Mouse (Mus musculus) brain, adult 2 months (tissue): Measurements from ENCODE around the gene Slain2.
"Not testable (repeated sequence)": the region's sequence is repeated elsewhere in the genome, so short reads cannot be mapped to it uniquely, and the experiment has no call there.

Experiments used
- DNase-seq: peaks from one replicate; pipeline ENCODE4 v3.0.0; 2011; ENCODE audit warnings: low read depth, low spot score

Slain2 gene

DNA sequence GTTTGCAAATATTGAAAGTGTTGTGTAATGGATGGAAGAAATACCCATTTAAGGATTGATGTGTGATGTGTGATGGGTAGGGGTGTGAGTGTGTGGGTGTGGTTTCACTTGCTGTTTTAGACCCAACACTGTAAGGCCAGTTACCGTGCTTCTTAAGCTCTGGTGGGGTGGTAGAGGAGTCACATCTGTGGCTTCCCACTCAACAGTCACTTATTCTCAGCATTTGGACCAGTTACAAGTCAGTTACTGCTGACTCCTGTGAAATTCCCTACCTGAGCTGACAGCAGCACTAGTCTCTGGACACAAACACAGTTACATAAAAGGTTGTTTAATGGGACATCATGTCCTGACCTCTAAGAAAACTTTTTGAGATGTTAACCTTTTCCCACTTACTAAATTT lies 34.0 kb downstream of the Slain2 start:
- peak; percentile 30 for DNase-seq

DNA sequence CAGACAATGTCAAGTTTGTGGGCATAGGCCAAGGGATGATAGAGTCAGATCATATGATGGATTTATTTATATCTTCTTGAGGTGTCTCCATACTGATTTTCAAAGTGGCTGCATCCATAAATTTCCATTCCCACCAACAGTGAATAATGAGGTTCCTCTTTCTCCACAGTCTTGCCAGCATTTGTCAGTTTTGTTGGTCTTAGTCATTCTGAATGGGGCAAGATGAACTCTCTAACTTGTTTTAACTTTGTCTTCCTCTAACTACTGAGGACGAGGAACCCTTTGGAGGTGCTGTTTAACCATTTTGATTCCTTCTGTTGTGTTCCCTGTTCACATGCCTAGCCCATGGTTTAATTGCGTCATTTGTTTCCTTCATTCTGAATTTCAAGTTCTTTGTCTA lies 36.1 kb downstream of the Slain2 start:
- no peak for DNase-seq

DNA sequence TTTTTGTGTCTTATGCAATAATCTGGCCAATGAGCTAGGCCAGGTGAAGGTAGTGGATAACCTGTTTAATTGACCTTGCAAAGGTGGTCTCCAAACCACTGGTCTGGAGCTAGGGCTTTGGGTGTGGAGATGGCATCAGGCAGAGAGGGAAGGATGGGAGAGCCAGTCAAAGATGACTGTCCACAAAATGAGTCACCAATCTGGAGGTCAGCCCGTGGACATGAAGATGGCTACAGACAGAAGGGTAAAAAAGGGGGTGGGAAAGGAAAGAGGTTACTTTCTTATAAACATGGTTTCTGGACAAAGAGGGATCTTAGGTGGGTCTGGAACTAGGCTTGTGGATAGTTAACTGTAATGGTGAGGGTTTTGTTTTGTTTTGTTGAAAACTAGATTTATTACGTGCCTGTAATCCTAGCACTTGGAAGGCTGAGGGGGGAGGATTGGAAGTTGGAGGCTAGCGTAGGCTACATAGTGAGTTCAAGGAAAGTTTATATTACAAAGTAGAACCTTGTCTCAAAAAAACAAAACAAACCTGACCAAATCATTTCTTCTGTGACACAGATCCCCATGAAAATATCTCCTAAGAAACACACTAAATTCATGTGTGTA lies 40.0 kb downstream of the Slain2 start:
- no peak for DNase-seq

DNA sequence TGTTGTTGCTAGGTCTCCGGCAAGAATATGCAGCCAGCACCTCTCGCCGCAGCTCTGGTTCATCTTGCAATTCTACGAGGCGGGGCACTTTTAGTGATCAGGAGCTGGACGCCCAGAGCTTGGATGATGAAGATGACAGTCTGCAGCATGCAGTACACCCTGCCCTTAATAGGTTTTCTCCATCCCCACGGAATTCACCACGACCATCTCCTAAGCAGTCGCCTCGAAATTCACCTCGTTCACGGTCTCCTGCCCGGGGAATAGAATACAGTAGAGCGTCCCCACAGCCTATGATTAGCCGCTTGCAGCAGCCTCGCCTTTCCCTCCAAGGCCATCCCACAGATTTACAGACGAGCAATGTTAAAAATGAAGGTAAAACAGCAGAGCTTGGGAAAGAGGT lies 43.2 kb downstream of the Slain2 start:
- DNase-seq, result no peak

DNA sequence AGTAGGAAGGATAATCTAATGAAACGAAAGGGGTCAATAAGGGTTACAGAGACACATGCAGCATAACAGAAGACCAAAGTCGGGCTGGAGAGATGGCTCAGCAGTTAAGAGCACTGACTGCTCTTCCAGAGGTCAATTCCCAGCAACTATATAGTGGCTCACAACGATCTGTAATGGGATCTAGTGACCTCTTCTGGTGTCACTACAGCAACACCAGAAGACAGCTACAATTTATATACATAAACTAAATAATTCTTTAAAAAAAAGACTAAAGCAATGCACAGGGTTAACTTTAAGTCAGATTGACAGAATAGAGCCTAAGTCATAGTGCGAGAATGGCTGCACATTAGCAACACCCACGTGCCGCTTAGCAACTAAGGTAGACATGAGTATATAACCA lies 46.0 kb downstream of the Slain2 start:
- DNase-seq, result no peak

DNA sequence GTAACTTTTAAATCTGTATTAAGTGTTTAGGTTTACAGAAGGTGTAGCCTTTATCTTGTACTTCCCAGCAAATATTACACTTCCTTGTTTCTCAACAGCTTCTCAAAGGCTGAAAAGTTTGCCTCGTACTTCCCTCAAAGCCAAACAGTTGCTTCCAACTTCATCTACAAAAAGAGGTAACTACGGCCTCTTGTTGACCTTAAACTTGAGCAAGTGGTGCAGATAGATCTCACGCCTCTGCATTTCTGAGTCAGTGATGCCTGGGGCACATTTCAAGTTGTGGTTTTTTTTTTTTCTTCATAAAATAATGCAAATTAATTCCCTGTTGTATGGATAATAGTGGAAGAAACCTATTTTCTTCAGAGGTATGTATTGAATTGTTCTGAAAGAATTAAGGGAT lies 51.6 kb downstream of the Slain2 start:
- DNase-seq, result peak; percentile 17

DNA sequence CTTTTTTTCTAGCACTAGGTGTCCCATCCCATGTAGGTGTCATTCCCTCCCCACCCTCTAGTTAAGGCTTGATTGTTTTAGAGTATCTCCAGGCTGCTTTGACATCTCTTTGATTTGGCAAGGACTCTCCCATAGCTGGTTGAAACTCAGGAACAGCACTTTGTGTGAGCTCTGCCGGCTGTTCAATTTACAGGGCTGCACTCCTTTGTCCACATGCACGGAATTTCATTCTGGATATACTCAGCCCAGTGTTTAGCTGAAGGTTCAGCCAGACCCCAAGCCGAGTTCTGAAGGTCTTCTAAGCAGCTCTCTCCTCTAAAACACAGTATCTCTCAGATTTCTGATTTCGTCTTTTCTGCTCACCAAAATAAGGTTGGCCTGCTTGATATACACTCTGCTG lies 58.3 kb downstream of the Slain2 start:
- DNase-seq, result no peak

DNA sequence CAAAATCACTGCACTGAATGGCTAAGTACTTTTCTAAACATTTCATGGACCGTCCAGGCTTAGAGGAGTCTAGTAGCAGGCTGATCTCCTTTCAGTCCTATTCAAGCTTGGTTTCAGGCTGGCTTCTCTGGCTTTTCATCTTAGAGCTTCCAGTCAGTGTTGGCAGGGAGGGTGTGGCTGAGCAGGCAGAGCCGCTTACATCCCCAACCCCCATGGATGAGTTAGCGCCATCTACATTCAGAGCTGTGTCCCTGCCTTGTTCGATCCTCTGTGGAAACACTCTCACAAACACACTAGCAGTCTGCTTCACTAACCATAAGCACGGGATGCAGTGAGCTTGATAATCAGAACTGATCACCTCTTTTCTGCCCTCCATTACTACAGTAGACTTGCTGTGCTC lies 58.8 kb downstream of the Slain2 start:
- DNase-seq, result peak; percentile 52

DNA sequence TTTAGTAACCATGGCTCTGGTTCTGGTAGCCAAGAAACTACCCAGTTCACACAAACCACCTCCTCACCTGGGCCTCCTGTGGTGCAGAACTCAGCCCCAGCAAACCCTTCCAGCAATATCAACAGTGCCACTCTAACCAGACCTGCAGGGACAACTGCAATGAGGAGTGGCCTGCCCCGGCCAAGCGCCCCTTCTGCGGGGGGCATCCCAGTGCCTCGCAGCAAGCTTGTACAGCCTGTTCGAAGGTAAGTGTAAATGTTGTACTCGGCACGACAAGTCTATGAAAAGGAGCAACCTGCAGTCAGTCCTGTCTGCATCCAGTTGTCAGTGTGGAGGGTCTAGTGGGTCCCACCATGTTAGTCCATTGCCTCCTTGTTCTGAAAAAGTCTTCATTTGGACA lies 60.5 kb downstream of the Slain2 start, which contains the start of gene Gm10135:
Gm10135 (minus strand) TSS at position 101 of the 400 bp plus-strand sequence.
- DNase-seq, result no peak

DNA sequence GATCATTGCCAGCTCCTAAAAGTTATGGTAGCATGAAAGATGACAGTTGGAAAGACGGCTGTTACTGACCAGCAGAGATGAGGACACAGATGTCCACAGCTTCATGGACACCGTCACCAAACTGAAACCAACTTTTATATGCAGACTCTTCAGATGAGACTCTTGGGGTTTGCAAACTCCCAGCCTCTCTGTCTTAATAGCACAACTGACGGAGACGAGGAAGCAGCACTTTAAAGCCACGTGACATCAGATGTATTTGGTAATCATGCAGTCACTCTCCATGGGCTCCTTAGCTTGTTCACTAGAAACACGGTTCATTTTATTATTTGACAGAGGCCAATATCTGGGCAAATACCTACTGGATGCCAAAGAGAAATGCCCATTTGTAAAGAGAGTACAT lies 61.9 kb downstream of the Slain2 start:
- DNase-seq, result no peak

DNA sequence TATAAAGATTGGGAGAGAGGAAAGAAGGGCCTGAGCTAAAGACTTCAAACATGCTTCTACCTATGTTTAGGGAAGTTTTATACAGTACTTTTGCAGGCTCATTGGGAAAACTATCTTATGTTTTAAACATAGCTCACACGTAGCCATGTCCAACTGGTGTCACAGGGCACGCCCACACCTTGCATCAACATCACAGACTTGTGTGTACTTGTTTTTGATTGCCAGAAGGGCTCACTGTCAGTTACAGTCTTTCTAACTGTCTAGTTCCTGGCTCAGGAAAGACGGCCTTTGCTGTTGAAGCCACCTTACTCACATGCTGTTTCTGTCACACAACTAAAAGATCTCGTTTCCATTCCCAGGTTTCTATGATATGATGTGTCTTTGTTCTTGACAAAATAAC lies 62.4 kb downstream of the Slain2 start:
- no peak for DNase-seq

DNA sequence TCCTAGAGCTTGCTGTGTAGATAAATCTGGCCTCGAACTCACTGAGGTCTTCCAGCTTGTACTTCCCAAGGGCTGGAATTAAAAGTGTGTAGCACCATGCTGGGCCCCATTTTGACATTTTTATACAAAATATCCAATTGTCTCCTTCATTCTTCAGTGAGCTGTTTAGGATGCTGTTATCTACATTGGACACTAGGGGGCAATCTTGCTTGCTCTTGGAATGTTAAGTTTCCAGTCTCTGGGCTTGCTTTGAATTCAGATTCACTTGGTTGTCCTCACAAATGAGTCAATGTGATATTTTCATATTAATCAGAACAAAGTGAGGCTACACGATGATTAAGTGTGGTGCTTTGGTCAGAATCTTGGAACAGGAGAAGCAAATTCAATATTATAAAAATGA lies 70.0 kb downstream of the Slain2 start:
- DNase-seq, result peak; percentile 70

DNA sequence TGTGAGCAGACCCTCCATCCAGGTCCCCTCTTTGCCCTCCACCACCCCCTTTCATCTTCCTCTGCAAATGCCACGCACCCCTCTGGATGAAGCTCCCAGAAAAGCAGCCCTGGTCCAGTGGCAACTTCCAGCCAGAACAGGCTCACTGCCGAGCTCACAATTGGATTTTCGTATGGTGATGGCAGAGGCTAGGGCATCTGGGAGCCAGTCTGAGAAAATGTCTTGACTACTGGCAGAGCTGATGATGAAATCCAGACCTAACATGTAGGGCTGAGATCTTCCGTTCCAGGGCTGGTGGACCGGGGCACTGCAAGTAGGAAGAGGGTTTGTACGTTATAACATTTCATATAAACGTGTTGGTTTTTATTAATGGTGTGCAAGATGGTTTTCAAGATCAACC lies 73.7 kb downstream of the Slain2 start:
- DNase-seq, result no peak

DNA sequence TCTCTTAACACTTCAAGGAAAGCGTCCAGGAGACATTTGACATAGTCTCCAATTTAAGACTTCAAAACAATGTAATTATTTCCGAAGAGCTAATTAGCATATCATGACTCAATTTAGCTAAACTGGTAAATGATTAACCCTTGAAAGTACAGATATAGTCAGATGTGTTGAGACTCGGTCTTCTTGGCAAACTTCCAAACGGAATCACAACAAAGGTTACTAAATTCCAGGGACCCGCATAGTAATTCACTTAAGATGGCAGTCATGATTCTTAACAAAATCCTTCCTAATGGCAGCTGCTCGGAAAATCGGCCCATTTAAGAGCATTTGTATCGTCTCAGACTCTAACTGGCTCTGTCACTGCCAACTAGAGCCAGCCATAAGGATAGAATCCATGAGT lies 75.7 kb downstream of the Slain2 start:
- DNase-seq, result no peak

DNA sequence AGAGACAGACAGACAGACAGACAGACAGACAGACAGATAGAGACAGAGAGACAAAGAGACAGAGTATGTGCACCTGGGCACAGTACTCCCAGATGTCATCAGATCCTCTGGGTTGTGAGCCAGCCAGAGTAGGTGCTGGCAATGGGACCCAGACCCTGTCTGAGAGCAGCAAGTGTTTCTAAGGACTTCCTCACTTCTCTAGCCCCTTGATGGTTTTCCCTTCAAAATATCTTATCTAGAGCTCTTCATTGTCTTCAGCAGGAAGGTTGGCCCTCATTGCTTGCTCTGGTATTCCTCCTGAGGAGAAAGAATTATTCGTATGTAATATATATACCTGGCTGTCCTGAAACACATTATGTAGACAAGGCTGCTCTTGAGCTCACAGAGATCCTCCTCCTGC lies 78.4 kb downstream of the Slain2 start:
- no peak for DNase-seq

DNA sequence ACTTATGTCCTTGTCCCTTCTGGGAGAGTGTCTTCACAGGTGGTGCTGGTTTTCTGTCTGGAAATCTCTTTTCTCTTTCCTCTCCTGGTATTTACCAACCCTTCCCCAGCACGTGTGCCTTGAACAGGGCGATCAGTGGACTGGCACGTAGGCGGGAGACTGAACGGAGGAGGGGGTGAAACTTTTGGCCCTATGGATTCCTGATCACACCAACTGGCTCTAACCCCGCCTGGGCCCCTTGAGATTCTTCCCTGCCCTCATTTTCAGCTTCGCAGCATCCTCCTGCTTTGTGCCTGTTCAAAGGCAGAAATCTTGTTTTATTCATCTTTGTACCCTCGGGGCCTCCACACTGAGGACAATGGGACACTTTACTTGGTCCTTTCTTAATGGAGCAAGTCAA lies 80.3 kb downstream of the Slain2 start:
- no peak for DNase-seq

DNA sequence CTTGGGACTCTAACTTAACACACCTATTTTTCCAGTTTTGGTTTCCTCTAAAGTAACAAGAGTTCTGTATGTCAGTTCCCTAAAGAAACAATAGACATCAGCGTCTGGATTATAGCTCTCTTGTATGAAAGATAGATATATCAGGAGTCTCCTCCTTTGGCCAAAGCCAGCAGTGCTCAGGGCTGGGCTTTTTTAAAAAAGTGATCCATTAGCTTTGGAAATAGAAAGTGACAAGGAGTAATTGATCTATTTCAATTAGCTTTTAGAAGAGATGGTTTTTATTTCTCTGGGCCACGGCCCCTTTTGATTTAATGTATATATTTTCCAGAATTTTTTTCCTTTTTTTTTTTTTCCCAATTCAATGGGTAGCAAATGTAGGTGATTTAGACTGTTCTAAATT lies 80.8 kb downstream of the Slain2 start:
- no peak for DNase-seq

DNA sequence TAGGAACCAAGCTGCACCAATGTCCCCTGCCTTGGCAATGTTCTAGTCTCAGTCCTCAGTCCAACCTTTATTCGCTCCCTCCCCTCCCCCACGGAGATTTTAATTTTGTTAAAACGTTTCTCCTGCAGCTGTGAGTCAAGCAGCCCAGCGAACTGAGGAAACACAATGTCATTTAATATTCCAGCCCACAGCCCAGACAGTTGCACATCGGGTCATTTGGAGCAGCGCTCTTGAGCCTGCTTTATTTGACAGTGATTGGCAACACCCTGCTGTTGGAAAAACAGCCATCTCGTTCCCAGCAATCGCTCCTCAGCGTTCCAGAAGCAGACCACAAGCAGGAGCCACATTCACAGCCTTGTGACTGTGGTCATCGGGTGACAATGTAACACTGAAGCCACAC lies 81.3 kb downstream of the Slain2 start:
- DNase-seq, result no peak

DNA sequence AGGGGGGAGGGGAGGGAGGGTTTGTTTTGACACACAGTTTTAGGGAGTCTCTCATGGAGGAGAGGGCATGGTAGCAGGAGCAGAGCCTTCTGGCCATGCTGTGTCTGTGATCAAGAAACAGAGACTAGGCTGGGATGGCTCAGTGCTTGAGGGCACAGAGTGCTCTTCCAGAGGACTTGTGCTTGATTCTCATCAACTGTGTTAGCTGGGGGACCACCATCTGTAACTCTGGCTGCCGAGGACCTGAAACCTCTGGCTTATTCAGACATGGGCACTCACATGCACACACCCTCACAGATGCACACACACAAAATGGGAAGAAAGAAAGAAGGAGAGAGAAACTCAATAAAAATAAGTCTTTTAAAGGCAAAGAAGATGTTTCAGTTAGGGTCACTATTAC lies 84.4 kb downstream of the Slain2 start:
- DNase-seq, result not testable (repeated sequence)

DNA sequence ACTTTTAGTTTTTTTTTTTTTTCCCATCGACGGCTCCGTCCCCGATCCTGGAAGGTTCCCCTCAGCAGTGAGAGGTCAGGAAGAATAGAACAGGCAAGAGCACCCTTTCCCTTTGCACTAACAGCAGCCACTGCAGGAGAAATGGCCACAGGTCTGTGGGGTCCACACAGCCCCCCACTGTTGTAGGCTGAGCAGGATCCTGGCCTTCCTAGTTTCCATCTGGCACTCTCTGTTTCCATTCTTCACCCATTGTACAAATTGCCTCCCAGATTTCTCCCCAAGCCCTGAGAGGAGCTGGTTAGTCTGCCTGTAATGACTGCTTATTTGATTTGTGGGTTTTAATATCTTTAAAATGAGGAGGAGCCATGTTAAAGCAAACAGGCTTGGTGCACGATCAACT lies 89.9 kb downstream of the Slain2 start:
- no peak for DNase-seq

DNA sequence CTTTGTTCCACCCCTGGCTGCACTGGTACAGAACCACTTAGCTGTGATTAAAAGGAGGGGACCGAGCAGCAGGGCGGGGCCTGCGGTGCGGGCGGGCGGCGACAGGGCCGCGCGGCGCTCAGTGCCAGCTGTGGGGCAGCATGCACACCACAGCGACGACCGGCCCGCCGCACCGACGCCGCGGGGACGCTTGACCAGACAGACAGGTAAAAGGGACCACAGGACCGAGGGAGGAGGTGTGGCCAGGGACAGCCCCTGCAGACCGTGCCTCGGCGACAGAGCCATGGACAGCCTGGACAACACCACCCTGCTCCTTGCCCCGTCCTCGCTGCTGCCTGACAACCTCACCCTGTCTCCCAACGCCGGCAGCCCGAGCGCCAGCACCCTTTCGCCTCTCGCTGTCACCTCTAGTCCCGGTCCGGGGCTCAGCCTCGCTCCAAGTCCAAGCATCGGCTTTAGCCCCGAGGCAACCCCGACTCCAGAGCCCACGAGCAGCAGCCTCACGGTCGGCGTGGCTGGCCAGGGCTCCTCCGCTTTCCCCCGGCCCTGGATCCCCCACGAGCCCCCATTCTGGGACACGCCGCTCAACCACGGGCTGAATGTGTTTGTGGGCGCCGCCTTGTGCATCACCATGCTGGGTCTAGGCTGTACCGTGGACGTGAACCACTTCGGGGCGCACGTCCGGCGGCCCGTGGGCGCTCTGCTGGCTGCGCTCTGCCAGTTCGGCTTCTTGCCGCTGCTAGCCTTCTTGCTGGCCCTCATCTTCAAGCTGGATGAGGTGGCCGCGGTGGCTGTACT lies 92.9 kb downstream of the Slain2 start, which contains the start of gene Slc10a4:
Slc10a4 (plus strand) TSS at position 100 of the 798 bp plus-strand sequence.
- no peak for DNase-seq

DNA sequence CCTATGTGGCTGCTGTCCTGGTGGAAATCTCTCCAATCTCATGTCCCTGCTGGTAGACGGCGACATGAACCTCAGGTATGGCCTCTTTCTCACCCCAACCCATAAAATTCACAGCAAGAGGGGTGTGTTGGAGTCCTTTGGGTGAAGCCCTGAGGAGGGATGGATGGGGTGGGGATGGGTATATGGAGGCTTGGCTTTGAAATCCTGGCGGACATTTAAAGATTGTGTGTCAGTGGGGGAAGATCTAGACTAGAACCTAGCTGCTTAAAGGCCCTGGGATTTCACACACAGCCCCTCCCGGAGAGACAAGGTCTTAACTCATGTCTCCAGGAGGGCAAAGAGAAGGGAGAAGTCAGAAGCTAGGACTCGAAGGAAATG lies 93.5 kb downstream of the Slain2 start:
- no peak for DNase-seq

DNA sequence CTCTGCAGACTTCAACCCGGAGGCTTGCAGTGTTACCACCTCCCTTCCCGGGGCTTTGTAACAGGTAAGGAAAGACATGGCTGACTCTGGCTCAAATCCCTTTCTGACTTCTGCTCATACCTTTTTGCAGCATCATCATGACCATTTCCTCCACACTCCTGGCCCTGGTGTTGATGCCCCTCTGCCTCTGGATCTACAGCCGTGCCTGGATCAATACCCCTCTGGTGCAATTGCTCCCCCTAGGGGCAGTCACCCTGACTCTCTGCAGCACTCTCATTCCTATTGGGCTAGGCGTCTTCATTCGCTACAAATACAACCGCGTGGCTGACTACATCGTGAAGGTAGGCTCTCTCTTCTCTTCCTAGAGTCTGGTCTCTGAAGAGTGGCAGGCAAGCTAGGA lies 94.1 kb downstream of the Slain2 start:
- DNase-seq, result not testable (repeated sequence)
